Mouse (Mus musculus) kidney, embryonic 14.5 days (tissue): ENCODE results near the gene Peli2. TPM values are rescaled to one million over a fixed set of nuclear protein-coding genes. Genes with fewer than 3 reads are reported as not detected.

ENCODE experiments used
- ATAC-seq: fragments of 200-750 bp; cut with Nextera tagmentation; 2 replicates; pipeline ENCODE4 v1.8.0; 2017; ENCODE audit warnings: moderate number of reproducible peaks, mild to moderate bottlenecking, moderate TSS enrichment, moderate library complexity; ENCODE audit not compliant: low FRiP score, low TSS enrichment
- H3K27ac ChIP-seq: fragments of 300-500 bp; sonication (generic); 2 replicates; pipeline ENCODE4 v1.5.1; 2014; ENCODE audit warnings: low read depth, mild to moderate bottlenecking, low read length, moderate library complexity, mixed read lengths
- H3K27me3 ChIP-seq: fragments of 300-500 bp; sonication (generic); 2 replicates; pipeline ENCODE4 v1.6.1; 2014; ENCODE audit warnings: mild to moderate bottlenecking, low read length; ENCODE audit not compliant: control insufficient read depth, insufficient read depth
- H3K36me3 ChIP-seq: fragments of 300-500 bp; sonication (generic); 2 replicates; pipeline ENCODE4 v1.6.1; 2014; ENCODE audit warnings: low read length, mixed read lengths; ENCODE audit not compliant: control insufficient read depth, insufficient read depth
- H3K4me1 ChIP-seq: fragments of 300-500 bp; sonication (generic); 2 replicates; pipeline ENCODE4 v1.6.1; 2014; ENCODE audit warnings: low read length, mixed read lengths; ENCODE audit not compliant: control insufficient read depth, insufficient read depth
- H3K4me2 ChIP-seq: fragments of 300-500 bp; sonication (generic); replicated peaks from 2 replicates; pipeline ENCODE4 v1.6.1; 2014; ENCODE audit warnings: low read depth, mild to moderate bottlenecking, low read length
- H3K4me3 ChIP-seq: fragments of 300-500 bp; sonication (generic); 2 replicates; pipeline ENCODE4 v1.5.1; 2014; ENCODE audit warnings: mild to moderate bottlenecking, low read length
- H3K9ac ChIP-seq: fragments of 300-500 bp; sonication (generic); 2 replicates; pipeline ENCODE4 v1.6.1; 2014; ENCODE audit warnings: low read depth, mild to moderate bottlenecking, low read length, moderate library complexity
- H3K9me3 ChIP-seq: fragments of 300-500 bp; sonication (generic); 2 replicates; pipeline ENCODE4 v1.6.1; 2016; ENCODE audit warnings: low read length; ENCODE audit not compliant: control insufficient read depth
- WGBS: fragments of 180-500 bp; shearing (Covaris S2); extraction: QIAGEN DNeasy Blood & Tissue Kit; methylation state at CpG from one replicate; pipeline ENCODE4 v1.1.7; 2014; 5-methylcytosine and 5-hydroxymethylcytosine counted together
- polyA plus RNA-seq: library from polyadenylated mRNA; unstranded; fragments of >200 nt; fragmentation: Nextera tagmentation; extraction: Ambion mirVana; gene quantifications from 2 replicates; pipeline ENCODE4 v1.2.1, GENCODE M21; 2014

Peli2 gene
- polyA plus RNA-seq, 1 experiment from 2014 or later, result 10.8 TPM

DNA sequence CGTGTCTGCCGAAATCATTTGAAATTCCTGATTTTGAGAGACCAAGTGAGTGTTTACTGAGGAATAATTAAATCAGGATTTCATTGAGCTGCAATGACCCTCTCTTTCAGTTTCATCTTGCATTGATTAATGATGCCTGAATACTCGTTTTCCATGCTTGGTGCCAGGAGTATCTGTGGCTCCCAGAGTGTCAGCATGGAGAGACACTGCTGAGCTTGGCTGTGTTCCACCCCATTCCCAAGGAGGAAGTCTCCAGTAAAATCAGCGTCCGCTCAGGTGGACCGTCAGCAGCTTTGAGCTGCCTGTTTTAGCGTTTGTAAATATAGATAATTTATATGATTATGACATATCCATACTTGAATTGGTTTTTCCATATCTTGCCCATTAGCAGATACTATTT, 137.1 kb downstream of the Peli2 start:
- Histone ChIP-seq H3K4me1 (peaks cover 5% of the 10 kb centered on the region; the same call in 1 of the 2 replicates), H3K27ac (no peak overlapping the region), H3K4me3 (no peak overlapping the region), H3K9me3 (no peaks in the 10 kb centered on the region), H3K4me2 (no peak overlapping the region), H3K36me3 (peaks cover 6% of the 10 kb centered on the region; the same call in 1 of the 2 replicates), H3K27me3 (no peaks in the 10 kb centered on the region), H3K9ac (no peak overlapping the region)
- 70% methylated on average over 7 of the region's 7 CpGs for WGBS
- no peak for ATAC-seq

DNA sequence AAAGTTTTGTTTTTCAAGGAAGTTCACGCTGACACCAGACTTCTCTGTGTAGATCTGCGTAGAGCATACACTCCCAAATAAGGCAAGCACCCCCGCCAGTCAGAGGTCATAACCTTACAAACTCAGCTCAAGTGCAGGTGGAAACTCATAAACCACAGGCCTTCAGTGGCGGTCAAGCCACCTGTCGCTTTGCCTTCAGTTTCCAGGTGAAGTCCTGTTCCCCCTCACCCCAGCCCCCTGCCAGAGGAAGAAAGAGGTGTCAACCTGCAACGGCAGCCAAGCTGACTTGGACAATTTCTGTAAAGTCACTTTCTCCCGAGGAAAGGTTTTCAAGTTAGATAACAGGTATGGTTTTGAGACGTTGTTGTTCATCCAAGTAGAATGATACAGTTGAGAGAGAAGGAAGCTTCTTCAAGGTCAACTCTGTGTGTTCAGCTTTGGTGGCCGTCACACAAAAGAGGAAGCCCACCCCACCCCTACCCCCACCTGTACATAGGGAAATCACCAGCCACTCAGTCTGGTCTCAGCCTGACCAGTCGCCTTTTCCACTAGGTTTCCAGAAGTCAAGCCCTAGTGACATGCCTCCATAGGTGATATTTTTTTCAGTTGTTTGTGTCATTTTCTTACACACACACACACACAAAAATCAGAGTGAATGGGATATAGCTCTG, 138.2 kb downstream of the Peli2 start:
- H3K27ac ChIP-seq, result no peak overlapping the region
- H3K4me1 ChIP-seq, result peaks cover 5% of the 10 kb centered on the region; the same call in 1 of the 2 replicates
- no peaks in the 10 kb centered on the region for H3K9me3 ChIP-seq
- H3K9ac ChIP-seq, result no peak overlapping the region
- H3K4me3 ChIP-seq, result no peak overlapping the region
- peaks cover 6% of the 10 kb centered on the region; the same call in 1 of the 2 replicates for H3K36me3 ChIP-seq
- ATAC-seq, result no peak
- no peak overlapping the region for H3K4me2 ChIP-seq
- H3K27me3 ChIP-seq, result no peaks in the 10 kb centered on the region
- 58% methylated on average over 10 of the region's 10 CpGs for WGBS

DNA sequence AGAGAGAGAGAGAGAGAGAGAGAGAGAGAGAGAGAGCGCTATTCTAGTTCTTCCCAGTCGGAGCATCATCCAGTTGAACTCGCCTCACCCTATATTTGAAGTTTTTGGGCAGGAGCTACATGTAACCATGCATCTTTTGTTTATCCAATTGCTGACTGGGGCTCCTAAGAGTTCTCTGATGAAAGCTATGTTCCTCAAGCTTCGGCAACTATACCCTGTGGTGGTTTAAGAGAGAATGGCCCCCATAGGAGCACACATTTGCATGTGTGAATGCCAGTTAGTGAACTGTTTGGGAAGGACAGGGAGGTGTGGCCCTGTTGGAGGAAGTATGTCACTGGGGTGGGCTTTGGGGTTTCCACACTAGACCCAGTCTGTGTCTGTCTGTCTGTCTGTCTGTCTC, 142.5 kb downstream of the Peli2 start:
- H3K27ac ChIP-seq, result no peak overlapping the region
- no peaks in the 10 kb centered on the region for H3K4me1 ChIP-seq
- no peak overlapping the region for H3K4me2 ChIP-seq
- H3K4me3 ChIP-seq, result no peak overlapping the region
- no peaks in the 10 kb centered on the region for H3K36me3 ChIP-seq
- no peaks in the 10 kb centered on the region for H3K27me3 ChIP-seq
- WGBS, result 94% methylated on average over 4 of the region's 4 CpGs
- no peak overlapping the region for H3K9ac ChIP-seq
- no peak for ATAC-seq
- no peaks in the 10 kb centered on the region for H3K9me3 ChIP-seq

DNA sequence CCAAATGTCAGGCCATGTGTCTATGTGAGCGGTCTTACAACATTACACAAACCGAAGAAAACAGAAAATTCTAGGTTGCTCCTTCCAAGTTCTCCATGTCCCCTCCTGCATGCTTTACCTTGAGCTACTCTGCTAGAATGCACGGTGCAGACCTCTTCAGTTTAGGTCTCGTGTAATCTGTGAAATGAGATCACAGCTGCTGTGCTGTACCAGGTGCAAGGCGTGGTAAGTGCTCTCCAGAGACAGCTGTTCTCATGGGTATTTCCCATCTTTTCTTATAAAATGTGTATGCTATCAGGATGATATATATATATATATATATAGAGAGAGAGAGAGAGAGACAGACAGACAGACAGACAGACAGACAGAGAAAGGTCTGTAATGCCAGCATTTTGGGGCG, 146.1 kb downstream of the Peli2 start:
- H3K36me3 ChIP-seq, result no peaks in the 10 kb centered on the region
- no peak for ATAC-seq
- no peaks in the 10 kb centered on the region for H3K9me3 ChIP-seq
- H3K4me3 ChIP-seq, result no peak overlapping the region
- WGBS, result 88% methylated on average over 6 of the region's 6 CpGs
- H3K27ac ChIP-seq, result no peak overlapping the region
- no peaks in the 10 kb centered on the region for H3K4me1 ChIP-seq
- H3K9ac ChIP-seq, result no peak overlapping the region
- H3K4me2 ChIP-seq, result no peak overlapping the region
- no peaks in the 10 kb centered on the region for H3K27me3 ChIP-seq

- Histone ChIP-seq H3K4me3 (no peak overlapping the region), H3K27ac (no peak overlapping the region), H3K36me3 (no peaks in the 10 kb centered on the region), H3K9me3 (no peaks in the 10 kb centered on the region), H3K4me2 (no peak overlapping the region), H3K27me3 (no peaks in the 10 kb centered on the region), H3K9ac (no peak overlapping the region), H3K4me1 (no peaks in the 10 kb centered on the region)
- whole genome bisulfite sequencing, result 67% methylated on average over 1 of the region's 1 CpGs
- ATAC-seq, result no peak
Observed at GRCm38 (mm10) chr14:48278291-48278690, 157.7 kb downstream of the Peli2 start.

DNA sequence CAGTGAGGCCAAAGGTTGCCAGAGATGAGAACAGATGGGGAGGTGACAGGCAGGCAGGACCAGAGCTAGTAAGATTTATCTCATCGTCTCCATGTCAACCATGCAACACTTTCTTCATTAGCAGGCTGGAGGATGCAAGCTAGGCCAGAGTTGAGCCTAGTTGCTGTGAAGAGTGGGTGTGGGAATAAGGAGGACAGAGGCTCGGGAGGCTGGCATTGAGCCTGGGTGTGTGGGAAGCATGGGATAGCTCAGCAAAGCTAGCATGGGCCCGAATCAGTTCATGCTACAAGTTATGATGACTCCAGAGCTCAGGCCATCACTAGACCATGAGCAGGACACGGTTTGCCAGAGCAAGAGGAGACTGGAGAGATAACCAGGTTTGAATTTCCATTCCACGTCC, 166.3 kb downstream of the Peli2 start:
- Histone ChIP-seq H3K27me3 (no peaks in the 10 kb centered on the region), H3K9ac (no peak overlapping the region), H3K9me3 (no peaks in the 10 kb centered on the region), H3K27ac (no peak overlapping the region), H3K4me1 (no peaks in the 10 kb centered on the region), H3K4me3 (no peak overlapping the region), H3K36me3 (no peaks in the 10 kb centered on the region), H3K4me2 (no peak overlapping the region)
- 78% methylated on average over 5 of the region's 5 CpGs for WGBS
- no peak for ATAC-seq

DNA sequence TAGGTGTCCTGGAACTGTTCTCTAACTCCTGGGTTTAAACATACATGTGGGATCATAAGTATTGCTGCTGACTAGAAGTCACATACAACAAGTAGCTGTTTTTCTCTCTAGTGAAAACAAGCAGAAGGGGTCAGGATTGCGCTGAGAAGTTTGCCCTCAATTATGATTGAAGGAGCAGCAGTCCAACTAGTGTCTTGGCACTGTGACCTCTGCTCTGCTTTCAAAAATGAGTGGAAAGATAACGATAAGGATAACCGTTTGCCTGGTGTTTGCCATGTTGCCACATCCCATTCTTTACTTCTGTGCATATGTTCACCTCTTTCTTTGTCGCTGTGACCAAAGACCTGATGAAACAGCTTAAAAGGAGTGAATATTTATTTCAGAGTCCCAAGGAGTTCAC, 167.0 kb downstream of the Peli2 start:
- Histone ChIP-seq H3K27me3 (no peaks in the 10 kb centered on the region), H3K36me3 (no peaks in the 10 kb centered on the region), H3K4me3 (no peak overlapping the region), H3K9ac (no peak overlapping the region), H3K4me1 (no peaks in the 10 kb centered on the region), H3K9me3 (no peaks in the 10 kb centered on the region), H3K27ac (no peak overlapping the region), H3K4me2 (no peak overlapping the region)
- 78% methylated on average over 4 of the region's 4 CpGs for WGBS
- ATAC-seq, result no peak

GRCm38 (mm10) chr14:48288600-48288999, 168.0 kb downstream of the Peli2 start:
- ATAC-seq, result no peak
- Histone ChIP-seq H3K4me1 (no peaks in the 10 kb centered on the region), H3K36me3 (no peaks in the 10 kb centered on the region), H3K27me3 (no peaks in the 10 kb centered on the region), H3K9me3 (no peaks in the 10 kb centered on the region), H3K9ac (no peak overlapping the region), H3K4me3 (no peak overlapping the region), H3K4me2 (no peak overlapping the region), H3K27ac (no peak overlapping the region)
- WGBS, result 71% methylated on average over 2 of the region's 2 CpGs

GRCm38 (mm10) chr14:48289602-48290599, 169.3 kb downstream of the Peli2 start:
- H3K9me3 ChIP-seq, result no peaks in the 10 kb centered on the region
- H3K27me3 ChIP-seq, result no peaks in the 10 kb centered on the region
- H3K4me1 ChIP-seq, result no peaks in the 10 kb centered on the region
- WGBS, result 83% methylated on average over 10 of the region's 10 CpGs
- no peaks in the 10 kb centered on the region for H3K36me3 ChIP-seq
- H3K4me2 ChIP-seq, result no peak overlapping the region
- no peak overlapping the region for H3K9ac ChIP-seq
- H3K4me3 ChIP-seq, result no peak overlapping the region
- no peak for ATAC-seq
- no peak overlapping the region for H3K27ac ChIP-seq
